Mouse (Mus musculus): Measurements from ENCODE around the gene Tex38. TPM values are rescaled to one million over a fixed set of nuclear protein-coding genes. Genes with fewer than 3 reads are reported as not detected.

The Tex38 gene
- total RNA-seq, 2 experiments from 2014 or later, result not detected

Other genes with a start within 250 kb of the Tex38 start
- gene Cyp4a31, start 217.4 kb downstream of the Tex38 start, total RNA-seq (2014; fragmentation: Nextera tagmentation), result not detected in 2 replicates
- not detected in 2 replicates for gene Cyp4a31, start 217.4 kb downstream of the Tex38 start, total RNA-seq (2017)
- gene Cyp4a32, start 180.0 kb downstream of the Tex38 start, total RNA-seq (2014; fragmentation: Nextera tagmentation), result not detected in 2 replicates
- not detected in 2 replicates for gene Cyp4a32, start 180.0 kb downstream of the Tex38 start, total RNA-seq (2017)
- gene Cyp4b1, start 133.3 kb downstream of the Tex38 start, total RNA-seq (2014; fragmentation: Nextera tagmentation), result not detected in 2 replicates
- gene Cyp4b1, start 133.3 kb downstream of the Tex38 start, total RNA-seq (2017), result not detected in 2 replicates
- gene Efcab14, start 43.3 kb downstream of the Tex38 start, total RNA-seq (2014; fragmentation: Nextera tagmentation), result 38.4 and 43.2 TPM in 2 replicates
- 24.1 and 25.4 TPM in 2 replicates for gene Efcab14, start 43.3 kb downstream of the Tex38 start, total RNA-seq (2017)
- gene Atpaf1, start 3.8 kb upstream of the Tex38 start, total RNA-seq (2014; fragmentation: Nextera tagmentation), result 15.0 and 43.3 TPM in 2 replicates
- gene Atpaf1, start 3.8 kb upstream of the Tex38 start, total RNA-seq (2017), result 12.4 and 13.9 TPM in 2 replicates
- 6.0 and 6.3 TPM in 2 replicates for gene Mob3c, start 47.1 kb upstream of the Tex38 start, total RNA-seq (2014; fragmentation: Nextera tagmentation)
- 2.6 and 6.2 TPM in 2 replicates for gene Mob3c, start 47.1 kb upstream of the Tex38 start, total RNA-seq (2017)
- gene Mknk1, start 58.2 kb upstream of the Tex38 start, total RNA-seq (2014; fragmentation: Nextera tagmentation), result 30.0 and 48.8 TPM in 2 replicates
- 30.2 and 39.0 TPM in 2 replicates for gene Mknk1, start 58.2 kb upstream of the Tex38 start, total RNA-seq (2017)
- not detected in 2 replicates for gene Kncn, start 103.4 kb upstream of the Tex38 start, total RNA-seq (2014; fragmentation: Nextera tagmentation)
- not detected in 2 replicates for gene Kncn, start 103.4 kb upstream of the Tex38 start, total RNA-seq (2017)
- gene 6430628N08Rik, start 109.6 kb upstream of the Tex38 start, total RNA-seq (2014; fragmentation: Nextera tagmentation), result not detected in 2 replicates
- gene 6430628N08Rik, start 109.6 kb upstream of the Tex38 start, total RNA-seq (2017), result not detected in 2 replicates
- not detected in 2 replicates for gene Dmbx1, start 158.9 kb upstream of the Tex38 start, total RNA-seq (2014; fragmentation: Nextera tagmentation)
- gene Dmbx1, start 158.9 kb upstream of the Tex38 start, total RNA-seq (2017), result not detected in 2 replicates
- gene Faah, start 236.9 kb upstream of the Tex38 start, total RNA-seq (2014; fragmentation: Nextera tagmentation), result 1.8 and 3.6 TPM in 2 replicates
- 1.3 and 2.1 TPM in 2 replicates for gene Faah, start 236.9 kb upstream of the Tex38 start, total RNA-seq (2017)